Mouse (Mus musculus) spleen, postnatal 14 days (tissue): ENCODE results near the gene Atp2a1.

Source experiments
- DNase-seq, 2 experiments: peaks; one replicate each; pipeline ENCODE4 v3.0.0; 2021 to 2022; ENCODE audit warnings: low spot score in 2 of 2

Gene Atp2a1

DNA sequence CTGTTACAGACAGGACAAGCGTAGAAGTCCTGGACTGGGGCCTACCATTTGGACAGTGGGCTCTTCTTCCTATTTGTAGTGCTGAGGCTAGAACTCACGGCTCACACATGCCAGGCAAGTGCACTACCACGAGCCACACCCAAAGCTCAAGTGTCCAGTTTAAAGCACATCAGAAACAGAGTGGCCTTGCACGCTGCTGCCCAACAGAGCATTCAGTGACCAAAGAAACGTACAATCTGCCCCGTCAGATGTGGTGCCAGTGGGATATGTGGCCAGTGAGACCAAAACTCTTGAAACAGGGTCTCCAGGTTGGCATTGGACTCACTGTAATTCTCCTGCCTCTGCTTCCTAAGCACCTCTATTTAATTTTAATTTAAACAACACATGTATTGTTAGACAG lies 12.3 kb downstream of the Atp2a1 start:
- DNase-seq, result no peak

DNA sequence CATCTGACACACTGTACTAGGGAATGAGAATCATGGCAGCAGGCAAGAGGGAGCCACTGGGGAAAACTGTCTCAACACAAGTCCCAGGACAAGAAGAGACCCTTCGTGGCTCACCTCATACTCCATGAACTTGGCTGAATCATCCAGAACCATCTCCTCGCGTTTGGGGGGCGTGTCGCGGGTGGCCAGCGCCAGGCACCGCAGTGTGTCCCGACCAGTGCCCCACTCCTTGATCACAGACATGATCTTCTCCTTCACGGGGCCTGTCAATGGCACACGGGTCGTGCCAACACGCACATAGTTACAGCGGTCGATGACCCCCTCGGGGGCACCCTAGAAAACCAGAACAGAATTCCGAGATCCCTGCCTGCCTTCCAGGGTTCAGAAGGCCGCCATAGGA lies 12.9 kb downstream of the Atp2a1 start:
- DNase-seq, result no peak

DNA sequence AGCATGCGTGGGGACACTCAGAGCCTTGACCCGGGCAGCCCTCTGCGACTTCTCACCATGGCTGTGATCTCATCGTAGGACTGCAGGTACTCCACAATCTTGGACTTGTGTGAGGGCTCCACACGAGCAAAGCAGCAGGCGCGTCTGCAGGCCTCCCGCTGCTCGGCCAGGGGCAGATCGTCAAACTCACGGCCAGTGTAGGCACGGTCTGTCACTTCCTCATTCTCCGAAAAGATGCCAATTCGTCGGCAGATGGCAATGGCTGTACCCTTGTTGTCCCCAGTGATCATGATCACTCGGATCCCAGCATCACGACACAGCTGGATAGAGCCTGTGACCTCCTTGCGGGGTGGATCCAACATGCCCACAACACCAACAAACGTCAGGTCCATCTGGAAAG lies 14.4 kb downstream of the Atp2a1 start:
- no peak for DNase-seq

DNA sequence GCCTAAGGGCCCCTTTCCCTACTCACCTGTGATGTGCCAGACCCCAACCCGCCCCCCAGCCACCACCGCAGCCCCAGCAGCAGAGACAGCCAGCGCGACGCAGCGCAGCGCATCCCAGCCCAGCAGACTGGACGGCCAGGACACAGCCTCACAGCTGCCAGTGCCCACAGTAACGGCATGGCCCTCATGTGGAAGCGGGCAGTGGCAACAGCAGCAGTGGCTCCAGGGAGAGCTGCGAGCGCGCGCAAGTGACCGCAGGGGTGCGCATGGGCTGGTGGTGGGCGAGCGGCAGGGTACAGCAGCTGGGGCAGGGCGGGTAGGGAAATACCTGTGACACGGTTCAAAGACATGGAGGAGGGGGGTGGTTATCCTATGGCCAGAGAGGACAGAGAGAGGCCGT lies 16.7 kb downstream of the Atp2a1 start:
- DNase-seq, result no peak

DNA sequence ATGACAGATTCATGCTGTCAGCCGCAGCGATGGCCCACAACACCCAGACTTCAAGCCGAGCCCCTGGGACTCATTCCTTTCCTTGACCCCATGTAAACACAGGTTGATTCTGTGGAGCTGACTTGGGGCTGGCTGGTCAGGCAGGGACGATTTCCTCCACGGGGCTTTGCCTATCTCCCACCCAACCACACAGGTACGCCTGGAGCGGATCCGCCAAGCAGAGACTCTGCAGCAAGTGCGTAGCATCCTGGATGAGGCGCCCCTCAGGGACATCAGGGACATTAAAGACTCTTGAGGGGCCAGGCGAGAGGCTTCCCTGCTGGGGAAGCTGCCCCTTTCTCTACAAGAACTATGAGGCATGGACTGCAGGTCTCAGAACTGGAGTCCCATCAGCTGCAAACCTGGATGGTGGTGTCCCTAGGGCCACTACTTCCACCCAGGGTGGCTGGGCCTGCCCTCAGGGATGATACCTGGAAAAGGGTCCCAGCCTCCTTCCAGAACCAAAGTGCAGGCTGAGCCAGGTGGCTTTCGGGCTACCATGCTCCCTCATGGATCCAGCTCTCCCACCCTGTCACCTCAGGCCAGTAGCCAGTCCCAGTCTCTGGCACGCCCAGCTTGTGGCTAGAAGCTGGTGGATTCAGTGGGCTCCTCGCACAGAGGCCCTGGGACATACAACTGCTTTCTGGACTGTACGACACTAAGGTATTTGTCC lies 17.6 kb downstream of the Atp2a1 start:
- DNase-seq, result no peak

DNA sequence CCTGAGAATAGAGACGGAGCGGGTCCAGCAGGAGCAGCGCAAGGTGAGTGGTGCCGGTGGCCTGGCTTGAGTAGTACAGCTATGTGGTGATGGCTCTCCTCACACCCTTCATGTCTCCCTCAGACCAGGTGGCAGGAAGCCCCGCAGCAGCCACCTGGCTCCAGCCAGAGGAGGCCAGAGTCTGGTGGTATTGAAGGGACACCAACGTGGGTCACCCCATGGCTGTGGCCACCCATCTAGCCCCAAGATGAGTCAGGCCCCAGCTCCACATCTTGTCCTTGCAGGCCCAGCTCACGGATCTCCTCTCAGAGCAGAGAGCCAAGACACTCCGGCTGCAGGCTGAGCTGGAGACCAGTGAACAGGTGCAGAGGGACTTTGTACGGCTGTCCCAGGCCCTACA lies 18.4 kb downstream of the Atp2a1 start:
- no peak for DNase-seq

DNA sequence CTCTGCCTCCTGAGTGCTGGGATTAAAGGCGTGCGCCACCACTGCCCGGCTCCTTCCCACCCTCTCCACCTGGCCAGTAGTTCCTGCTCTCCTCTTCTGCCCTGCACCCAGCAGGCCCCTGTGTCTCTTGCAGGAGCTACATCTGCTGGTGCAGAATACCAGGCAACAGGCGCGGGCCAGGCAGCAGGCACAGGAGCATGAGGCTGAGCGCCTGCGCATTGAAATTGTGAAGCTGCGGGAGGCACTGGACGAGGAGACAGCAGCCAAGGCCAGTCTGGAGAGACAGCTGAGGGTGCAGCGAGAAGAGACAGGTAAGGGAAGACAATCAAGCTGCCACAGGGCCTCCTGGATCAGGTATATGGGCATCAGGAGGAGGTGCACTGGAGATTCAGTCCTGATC lies 18.9 kb downstream of the Atp2a1 start:
- no peak for DNase-seq

DNA sequence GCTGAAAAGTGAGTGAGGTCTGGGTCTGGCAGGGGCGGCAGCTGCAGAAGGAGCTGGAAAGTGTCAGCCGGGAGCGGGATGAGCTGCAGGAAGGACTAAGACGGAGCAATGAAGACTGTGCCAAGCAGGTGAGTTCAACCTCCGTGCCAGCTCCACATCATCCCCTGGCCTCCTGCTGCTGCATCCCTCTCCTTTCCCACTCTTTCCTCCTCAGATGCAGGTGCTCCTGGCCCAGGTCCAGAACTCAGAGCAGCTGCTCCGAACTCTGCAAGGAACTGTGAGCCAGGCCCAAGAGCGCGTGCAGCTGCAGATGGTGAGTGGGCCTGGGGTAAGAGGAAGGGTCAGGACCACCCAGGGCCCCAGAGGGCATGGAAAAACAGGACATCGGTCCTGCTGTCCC lies 22.8 kb downstream of the Atp2a1 start:
- DNase-seq, result no peak

DNA sequence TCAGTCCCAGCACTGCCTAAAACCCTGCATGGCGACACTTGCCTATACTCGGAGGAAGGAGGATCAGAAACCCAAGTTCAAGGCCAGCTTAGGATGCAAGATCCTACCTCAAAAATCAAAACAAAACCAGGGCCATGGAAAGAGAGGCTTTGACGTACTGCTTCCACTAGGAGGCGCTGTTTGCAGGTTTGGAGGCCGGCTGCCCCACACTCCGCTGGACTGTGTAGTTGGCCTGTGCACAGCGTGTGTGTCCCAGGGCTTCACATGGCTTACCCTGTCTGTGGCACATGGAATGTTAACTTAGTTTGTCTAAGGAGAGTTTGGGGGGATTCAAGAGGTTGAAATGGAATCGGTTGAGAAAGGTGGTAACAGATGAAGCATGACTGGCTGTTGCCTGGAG lies 26.1 kb downstream of the Atp2a1 start:
- peak; percentile 35 to 64 for DNase-seq

DNA sequence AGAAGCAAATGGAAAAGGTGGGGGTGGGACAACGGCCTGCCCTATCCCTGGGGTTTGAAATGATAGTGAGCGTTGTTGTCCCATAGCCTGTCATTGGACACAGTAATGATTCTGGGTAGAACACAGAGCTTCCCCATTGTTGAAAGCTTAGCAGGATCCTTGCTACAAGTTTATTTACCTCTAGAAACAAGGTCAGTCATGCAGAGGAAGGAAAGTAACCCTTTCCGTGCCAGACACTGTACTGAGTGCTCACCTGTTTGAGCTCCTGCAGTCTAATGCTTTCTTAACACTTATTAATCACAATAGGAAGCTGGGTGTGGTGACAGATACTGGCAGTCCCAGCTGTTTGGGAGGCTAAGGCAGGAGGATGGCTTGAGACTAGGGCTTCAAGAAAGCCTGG lies 27.1 kb downstream of the Atp2a1 start:
- DNase-seq, result no peak

DNA sequence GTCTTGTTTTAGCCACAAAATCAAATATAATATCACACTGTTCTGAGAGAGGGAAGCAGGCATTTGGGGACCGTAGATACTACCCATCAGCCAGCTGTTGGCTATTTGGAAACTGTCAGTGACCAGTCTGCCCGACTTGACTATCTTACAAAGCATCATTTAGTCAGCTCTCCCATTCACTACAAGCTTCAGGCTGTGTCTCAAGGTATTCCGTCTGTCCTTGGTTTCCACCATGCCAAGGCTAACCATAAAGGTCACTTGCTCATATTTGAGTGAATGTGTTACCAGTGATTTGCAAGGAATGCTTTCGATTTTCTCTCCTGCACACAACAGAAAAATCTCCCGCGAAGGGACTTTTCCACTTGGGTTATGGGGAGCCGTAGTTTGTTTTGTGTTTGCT lies 28.2 kb downstream of the Atp2a1 start:
- no peak for DNase-seq

DNA sequence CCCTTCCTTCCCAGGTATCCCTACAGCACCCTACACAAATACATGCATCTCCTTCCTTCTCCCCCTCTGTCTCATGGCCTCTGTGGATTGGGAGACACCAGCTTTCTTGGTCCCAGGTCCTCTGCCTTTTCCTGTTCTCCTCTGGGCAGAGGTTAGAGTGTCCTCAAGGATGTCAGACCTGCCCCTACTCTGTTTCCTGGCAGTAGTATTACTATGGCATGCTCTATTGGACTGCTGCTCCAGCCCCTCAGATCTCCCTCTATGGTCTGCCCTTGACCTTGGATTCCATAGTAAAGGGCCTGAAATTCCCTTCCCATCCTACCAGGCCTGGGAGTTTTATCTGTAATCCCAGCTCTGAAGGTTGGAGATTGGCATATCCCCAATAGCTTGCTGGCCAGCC lies 32.7 kb downstream of the Atp2a1 start:
- DNase-seq, result no peak

DNA sequence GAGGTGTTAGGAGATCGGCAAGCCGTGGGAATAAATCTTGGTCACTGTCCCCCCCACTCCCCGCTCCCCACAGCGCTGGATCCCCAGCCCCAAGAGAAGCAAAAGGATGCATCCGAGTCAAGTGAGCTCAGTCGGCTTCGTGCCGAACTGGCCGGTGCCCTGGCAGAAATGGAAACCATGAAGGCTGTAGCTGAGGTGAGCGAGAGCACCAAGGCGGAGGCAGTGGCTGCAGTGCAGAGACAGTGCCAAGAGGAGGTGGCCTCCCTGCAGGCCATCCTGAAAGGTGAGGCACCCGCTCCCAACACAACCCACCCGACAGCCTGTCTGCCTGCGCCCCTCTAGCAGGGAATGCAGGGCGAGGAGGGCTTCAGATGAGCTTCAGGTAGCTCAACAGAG lies 33.4 kb downstream of the Atp2a1 start:
- DNase-seq, result no peak

DNA sequence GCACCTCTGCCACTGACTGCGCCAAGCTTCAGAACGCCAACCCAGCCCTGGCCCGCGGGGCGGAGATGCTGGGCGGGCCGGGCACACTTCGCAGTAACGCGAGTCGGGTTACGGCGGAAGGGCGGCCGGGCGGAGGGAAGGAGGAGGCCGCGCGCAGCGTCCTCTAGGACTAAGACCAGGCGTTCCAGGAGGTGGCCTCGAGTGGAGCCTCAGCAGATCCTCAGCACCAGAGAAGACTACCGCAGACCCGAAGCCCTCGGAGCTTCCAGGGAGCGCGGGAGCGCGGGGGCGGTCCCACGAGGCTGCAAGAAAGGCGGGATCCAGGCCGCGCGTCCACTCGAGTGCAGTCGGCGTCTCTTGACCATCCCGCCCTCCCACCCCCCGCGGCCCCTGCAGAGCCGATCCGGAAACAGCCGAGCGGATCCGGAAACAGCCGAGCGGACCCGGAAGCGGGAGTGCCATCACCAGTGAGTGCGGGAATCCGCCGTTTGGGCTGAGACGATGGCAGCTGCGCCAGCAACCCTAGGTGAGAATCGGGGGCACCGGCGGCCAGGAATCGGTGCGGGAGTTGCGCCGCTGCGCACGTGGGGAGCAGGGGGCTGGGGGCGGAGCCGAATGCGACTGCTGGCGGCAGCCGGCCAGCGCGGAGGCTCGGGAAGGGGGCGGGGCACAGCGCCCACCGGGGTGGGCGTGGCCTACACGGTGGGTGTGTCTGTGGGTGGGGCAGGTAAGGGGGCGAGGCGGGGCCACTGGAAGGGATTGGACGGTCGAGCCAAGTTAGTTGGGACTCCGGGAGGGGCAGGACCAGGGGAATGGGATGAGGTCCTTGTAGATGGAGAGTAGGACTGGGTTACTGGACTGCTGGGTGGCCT lies 34.0 kb downstream of the Atp2a1 start, which contains the start of gene Rabep2:
Rabep2 (plus strand) TSS at position 129 of the 872 bp plus-strand sequence.
- peak; percentile 81 to 84 for DNase-seq

DNA sequence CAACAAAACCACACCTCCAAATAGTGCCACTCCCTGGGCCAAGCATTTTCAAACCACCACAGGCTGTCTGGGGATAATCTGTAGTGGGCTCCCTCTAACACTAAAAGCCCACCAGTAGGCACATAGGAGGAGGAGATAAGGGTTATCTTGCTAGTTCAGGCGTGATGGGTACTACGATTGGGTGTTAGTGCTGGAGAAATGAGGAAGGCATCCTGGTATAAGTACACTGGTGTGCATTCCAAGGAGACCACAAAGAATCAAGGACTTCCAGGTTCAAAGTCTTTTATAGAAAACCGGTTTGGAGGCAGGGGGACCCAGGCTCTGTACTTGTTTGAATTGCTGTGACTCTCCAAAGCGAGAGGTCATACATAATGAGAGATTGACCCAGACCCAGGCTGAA lies 34.8 kb downstream of the Atp2a1 start:
- no peak for DNase-seq

DNA sequence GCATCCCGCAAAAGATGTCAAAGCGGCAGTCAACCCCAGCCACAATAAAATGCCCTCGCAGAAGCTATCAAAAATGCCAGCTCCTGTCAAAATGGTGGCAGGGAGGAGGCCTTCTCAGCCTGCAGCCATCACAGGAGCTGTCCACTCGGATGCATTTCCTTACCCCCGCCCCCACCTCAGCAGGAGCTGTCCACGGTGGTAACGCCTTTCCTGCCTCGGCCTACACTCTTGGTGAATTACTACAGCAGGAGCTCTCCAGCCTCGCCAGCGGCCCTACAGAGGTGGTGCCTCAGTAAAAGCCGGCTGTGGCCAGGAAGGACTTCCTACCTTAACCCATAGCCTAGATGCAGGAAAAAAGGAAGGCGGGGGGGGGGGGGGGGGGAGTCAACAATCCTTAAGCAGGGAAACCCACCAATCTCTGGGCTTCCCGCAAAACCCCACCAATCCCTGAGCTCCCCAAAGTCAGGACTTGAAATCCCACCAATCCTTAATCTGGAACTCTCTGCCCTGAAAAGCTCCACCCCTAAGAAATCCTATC lies 35.5 kb downstream of the Atp2a1 start:
- no peak for DNase-seq

DNA sequence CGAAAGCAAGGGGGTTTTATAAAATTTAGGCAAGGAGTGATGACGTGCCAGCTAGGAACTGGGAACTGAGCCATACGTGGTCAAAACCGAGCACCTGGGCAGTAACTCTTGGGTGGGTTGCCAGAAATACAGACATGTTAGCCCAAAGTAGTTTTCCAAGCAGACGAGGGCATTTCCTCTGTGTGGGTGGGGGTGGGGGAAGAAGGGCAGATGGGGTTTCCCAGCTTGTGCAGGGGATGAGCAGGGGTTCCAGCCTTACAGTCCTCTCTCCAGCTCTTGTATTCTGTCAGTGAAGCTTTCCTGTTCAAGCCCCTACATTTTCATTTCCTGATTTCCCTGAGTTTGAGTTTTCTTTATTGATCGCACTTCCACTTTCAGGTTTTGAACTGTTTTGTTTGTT lies 38.7 kb downstream of the Atp2a1 start:
- no peak for DNase-seq

DNA sequence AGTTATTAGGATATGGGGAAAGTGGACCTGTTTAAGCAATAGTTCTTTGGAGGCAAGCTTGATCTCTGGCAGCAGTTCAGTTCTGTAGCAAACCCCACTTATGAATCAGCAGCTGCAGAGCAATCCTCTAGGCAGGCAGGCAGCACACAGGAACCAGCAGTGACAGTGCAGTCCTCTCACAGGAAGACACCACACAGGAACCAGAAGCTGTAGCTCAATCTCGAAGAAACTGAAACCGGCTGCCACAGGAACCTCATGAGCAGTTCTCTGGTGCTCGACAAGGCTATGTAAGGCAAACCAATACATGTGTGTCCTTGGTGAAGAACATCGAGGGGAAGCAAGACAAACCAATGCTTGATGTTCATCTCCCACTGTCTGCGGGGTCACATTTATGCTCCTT lies 41.2 kb downstream of the Atp2a1 start:
- no peak for DNase-seq

DNA sequence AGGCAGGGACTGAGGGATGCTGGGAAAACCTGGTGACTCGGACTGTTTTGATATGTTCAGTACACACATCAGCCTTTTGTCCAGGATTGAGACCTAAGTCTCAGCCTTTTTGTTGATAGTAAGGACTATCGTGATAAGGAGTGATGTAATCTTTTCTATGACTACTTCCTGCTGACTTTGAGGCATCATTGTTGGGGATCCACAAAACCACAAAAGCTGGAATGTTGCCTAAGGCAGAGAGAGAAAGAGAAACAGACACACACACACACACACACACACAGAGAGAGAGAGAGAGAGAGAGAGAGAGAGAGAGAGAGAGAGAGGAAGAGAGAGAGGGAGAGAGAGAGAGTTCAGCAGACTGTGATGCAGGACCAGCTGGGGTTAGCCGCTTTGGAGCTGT lies 44.4 kb downstream of the Atp2a1 start:
- no peak for DNase-seq

DNA sequence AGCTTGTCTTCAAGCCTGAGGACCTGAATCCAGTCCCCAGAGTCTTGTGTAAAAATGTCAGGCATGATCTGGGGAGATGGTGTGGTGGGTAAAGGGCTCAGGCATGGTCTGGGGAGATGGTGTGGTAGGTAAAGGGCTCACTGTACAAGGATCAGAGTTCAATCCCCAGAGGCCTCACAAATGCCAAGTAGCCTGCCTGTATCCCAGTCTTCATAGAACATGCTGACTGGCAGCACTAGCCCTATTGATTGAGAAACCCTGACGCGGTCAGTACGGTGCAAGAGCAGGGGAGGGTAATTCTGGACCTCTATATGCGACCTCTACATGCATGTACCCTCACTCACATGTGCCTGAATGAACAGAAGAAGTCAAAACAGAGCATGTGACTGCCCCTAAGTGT lies 45.3 kb downstream of the Atp2a1 start:
- DNase-seq, result no peak

DNA sequence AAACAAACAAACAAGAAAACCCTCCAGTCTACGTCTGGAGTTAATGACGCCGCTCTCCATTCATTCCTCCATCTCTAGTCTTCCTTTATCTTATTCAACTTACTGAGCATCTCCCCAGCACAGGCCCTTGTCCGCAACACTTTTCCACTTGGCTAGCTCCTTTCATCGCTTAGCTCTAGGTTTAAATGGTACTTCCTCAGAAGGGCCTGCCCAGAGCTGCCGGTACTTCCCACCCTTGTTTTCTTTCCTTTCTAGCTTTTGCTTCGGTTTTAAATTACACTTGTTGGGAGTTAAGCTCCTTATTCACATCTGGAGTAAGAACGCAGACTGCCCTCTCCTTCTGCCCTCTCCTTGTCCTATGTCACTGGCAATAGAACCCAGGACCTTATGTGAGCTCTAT lies 45.9 kb downstream of the Atp2a1 start:
- DNase-seq, result no peak

DNA sequence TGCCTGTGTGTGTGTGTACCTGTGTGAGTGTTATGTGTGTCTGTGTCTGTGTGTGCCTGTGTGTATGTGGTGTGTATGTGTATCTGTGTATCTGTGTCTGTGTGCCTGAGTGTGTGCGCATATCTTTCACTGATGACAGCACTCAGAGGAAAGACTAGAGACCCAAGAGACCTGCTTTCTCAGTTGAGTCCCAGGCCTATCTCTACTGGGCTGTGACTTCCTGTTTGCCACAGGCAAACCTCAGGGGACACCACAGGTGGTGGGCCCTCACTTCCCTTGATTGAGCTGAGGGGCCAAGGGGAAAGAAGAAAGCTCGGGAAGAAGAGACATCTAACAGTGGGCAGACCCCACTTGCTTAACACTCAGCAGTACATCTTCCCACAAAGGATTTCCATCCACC lies 46.3 kb downstream of the Atp2a1 start:
- DNase-seq, result no peak

DNA sequence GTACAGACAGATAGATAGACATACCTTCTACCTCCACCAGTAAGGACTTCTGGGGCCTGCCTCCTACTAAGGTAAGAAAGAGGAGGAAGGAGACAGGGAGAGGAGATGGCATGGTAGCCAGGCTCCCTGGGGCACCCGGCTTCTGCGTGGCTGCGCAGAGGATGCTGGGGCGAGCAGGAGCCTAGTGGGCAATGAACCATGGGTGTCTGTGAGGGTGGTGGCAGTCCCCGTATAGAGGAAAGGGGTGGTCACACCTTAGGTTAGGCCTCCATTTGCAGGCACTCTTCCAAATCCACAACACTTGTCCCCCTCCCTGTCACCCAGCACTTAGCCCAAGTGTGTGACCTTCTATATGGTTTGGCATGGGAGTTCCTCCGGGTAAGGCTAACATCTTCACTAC lies 48.2 kb downstream of the Atp2a1 start, which contains the start of gene Cd19:
Cd19 (minus strand) TSS at position 165 of the 400 bp plus-strand sequence.
- peak; percentile 30 to 42 for DNase-seq
